Mouse (Mus musculus): ENCODE data around the gene Cers6. TPM values are rescaled to one million over a fixed set of nuclear protein-coding genes. Genes with fewer than 3 reads are reported as not detected.
A peak's percentile ranks its signal among the peaks of the same experiment; 100 is the strongest.

Gene Cers6
- total RNA-seq, 2 experiments from 2014 or later, result 28.8 to 78.2 TPM

DNA sequence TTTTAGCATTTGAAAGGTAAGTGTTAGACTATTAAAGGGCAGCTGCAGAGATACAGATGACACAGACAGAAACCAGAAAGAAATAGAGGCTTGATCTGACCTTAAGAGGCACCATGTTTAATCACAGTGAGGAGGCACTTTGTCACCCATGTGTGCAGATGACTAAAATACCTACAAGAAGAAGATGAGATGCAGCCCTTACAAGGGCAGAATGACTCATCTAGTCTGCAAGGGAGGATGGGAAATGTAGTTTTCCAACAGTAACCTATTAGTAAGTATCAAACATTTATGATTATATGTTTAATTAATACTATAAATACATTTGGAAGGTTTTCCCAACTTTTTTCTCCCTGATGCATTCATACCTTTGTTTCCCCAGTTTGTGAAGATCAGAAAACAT lies 54.5 kb downstream of the Cers6 start:
- ATAC-seq (replicated peaks; ENCODE audit: poor library complexity), result no peak

DNA sequence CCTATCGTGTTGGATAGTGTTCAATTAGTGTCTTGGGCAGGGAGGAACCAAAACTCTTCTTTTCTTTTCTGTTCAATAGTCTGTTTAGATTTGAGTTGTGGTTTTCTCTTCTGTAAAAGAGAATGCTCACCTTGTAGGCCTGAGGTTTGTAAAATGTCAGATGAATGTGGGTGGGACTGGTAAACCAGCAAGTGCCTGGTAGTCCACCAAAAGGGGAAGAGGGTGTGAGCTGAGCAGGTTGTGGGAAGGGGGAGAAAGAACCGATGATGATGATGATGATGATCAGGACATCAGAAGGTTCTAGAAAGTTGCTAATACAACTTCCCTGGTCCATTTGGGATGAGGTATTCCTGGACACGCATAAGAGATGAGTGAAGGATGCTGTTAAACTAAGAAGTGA lies 55.1 kb downstream of the Cers6 start:
- peak; percentile 51 for ATAC-seq (replicated peaks; ENCODE audit: poor library complexity)

DNA sequence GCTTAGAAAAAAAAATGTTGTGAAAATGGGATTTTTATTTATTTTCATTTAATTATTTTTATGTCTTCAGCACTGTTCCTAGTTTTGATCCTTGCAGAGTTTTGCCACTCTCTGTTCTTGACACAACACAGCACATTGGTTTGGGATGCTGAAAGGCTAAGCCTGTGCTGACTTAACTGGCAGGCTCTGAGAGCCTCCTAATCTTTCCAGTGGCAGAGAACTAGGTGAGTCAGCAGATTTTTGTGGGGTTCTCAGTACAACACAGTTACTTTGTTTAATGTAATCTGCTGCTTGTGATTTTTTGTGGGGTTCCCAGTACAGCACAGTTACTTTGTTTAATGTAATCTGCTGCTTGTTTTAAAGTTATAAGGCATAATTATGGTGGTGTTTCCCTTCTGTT lies 55.8 kb downstream of the Cers6 start:
- peak; percentile 73 for ATAC-seq (replicated peaks; ENCODE audit: poor library complexity)

DNA sequence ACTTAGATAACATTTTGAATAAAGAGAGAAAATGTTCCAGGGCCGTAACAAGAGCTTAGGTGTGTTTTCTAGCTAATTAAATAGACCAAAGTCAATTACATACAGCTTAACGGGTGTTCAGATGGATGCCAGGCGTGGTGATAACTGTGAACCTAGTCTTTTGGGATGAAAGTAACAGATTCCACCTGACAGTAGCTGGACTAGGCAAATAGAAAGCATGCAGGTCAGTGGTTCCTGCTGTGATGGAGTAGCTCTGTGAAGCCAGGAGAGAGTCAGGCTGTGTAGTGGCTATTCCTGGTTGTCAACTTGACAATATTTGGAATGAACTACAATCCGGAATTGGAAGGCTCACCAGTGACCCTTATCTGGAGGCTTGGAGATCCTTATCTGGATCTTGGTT lies 56.3 kb downstream of the Cers6 start:
- ATAC-seq (replicated peaks; ENCODE audit: poor library complexity), result no peak

DNA sequence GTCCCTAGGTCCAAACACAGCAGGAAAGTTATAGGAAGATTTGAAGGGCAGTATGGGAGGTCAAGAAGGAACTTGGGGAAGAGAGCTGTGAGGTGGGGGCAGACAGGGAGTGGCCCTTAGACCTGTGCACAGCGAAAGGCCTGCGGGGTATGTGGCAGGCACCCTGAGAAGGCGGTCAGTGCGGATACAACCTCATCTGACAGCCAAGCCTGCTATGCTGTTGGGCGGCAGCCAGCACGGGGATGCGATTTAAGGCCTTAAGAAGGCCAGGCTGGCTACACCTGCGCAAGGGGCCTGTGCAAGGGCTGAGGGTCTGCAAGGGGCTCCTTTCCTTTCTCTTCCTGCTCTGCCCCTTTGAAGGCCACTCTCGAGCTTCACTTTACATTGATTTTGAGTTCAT lies 63.1 kb downstream of the Cers6 start:
- ATAC-seq (replicated peaks; ENCODE audit: poor library complexity), result no peak

DNA sequence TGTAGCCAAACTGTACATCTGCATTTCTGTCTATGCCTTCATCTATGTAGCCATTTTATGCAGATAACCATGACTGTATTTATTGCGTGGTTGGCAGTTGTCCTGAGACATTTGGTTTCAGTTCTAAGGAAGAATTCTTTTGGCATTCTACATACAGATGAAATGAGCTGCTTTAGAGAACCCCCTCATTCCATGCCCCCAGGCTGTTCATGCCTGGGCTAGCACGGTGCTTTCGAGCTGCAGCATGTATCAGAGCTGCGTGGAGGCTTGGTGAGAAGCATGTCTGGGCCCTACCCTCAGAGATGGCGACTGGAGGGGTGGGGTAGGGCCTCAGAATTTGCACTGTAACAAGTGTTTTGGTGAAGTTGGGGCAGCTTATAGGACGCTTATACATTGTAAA lies 64.3 kb downstream of the Cers6 start:
- no peak for ATAC-seq (replicated peaks; ENCODE audit: poor library complexity)

DNA sequence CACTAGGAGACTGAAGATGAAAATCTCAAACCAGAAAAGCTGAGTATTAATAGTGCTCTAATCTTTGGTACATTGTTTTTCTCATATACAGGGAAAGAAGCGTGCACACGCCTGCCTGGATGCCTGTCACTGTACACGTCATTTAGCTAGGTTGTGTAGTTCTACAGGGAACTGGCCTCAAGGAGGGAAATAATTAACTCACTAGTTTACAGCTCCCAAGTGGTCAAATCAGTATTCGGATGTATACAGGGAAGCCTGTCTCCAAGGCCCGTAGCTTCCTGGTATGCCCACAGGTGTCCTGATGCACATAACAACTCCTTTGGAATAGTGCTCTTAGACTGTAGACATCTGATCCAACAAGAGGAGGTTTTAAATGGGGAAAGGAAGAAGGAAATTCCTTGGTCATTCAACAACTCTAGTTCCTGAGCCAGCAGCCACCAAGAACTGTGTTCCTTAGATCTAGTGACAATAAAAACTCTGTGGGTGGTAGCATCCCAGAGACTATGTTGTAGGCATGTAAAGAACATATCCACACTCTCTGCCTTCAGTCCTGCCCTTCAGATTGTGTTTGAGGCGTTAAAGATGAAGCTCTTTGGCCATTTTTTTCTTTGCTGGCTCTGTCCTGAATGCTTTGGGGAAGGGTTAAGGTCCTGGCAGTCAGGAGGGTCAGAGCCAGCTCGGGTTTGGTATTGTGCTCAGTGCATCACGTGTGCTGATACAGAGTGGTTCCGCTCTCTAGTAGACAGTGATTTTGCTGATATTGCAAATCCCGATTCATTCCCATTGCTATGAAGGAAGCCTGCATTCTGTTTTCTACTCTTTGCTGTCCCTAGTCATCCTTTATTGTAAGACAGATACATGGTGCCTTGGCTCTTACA lies 65.9 kb downstream of the Cers6 start:
- no peak for ATAC-seq (replicated peaks; ENCODE audit: poor library complexity)

DNA sequence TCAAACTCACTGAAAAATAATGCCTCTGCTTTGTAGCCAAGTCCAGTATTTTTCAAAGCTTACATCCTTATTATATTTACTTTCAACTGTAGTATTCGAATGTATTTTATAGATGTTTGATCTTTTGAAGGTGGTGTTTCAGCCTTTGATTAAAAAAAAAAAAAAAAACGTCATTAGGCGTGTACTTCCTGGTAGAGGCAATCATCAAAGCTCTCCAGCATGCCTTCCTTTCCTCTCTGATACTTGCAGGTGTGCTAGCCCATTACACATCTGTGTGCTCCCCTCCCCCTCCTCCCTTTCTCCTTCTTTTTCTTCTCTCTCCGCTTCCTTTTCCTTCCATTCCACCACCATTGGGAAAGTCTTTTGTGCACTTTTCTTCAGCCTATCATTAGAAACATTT lies 71.0 kb downstream of the Cers6 start:
- ATAC-seq (replicated peaks; ENCODE audit: poor library complexity), result no peak

DNA sequence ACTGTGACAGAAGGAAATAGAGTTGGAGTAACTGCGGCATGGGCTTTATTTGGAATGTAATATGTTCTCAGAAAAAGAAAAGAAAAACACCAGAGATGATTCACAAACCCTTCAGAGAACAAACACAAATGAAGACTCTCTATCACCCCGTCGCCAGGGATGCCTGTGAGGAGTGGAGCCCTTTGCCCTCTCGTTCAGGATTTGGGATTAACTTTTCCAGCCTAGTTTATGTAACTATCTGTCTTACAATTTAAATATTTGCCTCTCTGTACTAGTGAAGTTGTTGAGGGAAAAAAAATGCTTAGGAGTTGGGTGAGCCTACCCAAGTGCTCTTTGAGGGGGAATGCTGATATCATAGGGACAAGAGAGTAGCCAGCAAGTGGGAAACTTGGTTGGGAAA lies 71.4 kb downstream of the Cers6 start:
- no peak for ATAC-seq (replicated peaks; ENCODE audit: poor library complexity)

DNA sequence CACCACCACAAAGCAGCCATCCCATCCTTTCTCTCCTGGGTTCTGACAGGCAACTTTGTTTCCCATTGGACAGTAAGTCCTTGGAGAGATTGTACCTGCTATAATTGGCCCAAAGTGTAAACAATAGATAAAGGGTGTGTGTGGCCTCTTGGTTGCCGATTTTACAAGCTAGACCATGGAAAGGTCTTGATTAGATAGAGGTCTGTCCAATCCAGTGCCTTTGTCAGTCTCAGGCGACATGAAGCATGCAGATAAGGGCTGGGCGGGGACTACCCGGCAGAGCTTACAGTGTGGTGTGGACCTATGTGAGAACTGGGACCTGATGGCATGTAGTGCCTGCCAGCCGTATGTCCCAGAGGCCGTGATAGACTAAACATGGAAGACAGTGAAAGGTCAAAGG lies 73.4 kb downstream of the Cers6 start:
- peak; percentile 86 for ATAC-seq (replicated peaks; ENCODE audit: poor library complexity)

DNA sequence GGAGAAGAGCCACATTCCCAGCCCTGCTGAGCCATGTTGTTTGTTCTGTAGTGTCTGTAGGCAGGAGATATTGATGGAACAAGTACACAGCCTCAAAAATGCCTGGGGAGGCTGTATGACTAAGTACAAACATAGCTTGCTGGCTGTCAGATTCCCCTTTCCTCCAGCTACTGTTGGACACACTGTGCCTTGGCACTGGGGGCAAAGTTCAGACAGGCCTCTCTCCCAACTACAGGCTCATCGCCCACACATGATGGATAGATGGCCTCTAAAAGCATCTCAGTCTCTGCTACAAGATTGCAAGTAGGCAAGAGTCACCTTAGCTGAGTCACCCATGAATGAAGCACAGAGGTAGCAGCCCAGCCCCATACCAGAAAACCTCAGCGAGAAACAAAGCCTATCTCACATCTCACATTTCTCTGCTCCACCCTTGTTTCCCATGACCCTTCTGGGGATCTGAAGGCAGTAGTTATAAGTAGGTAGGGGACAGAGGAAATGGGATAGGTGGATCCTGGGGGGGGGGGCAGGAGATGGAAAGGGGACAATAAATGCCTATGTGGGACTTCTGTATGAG lies 74.6 kb downstream of the Cers6 start:
- 0 out of 2 replicates have a peak, but pooled peaks have one; percentile 19 for ATAC-seq (replicated peaks; ENCODE audit: poor library complexity)

DNA sequence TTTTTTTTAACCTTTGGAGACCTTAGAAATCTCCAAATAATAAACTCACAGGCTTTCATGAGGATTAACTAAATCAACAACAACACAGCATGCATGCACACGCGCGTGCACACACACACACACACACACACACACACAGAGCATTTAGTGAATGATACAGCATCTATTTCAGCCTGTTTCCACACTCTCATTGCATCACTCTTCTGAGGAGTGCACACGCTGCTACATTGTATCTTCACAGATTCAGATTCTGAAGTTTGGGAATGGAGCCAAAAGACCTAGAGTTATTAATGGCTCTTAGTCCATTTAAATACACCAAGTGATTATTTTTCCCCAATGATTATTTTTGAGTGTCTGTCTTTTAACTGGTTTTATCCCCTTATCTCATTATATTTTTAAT lies 75.5 kb downstream of the Cers6 start:
- ATAC-seq (replicated peaks; ENCODE audit: poor library complexity), result peak; percentile 55

DNA sequence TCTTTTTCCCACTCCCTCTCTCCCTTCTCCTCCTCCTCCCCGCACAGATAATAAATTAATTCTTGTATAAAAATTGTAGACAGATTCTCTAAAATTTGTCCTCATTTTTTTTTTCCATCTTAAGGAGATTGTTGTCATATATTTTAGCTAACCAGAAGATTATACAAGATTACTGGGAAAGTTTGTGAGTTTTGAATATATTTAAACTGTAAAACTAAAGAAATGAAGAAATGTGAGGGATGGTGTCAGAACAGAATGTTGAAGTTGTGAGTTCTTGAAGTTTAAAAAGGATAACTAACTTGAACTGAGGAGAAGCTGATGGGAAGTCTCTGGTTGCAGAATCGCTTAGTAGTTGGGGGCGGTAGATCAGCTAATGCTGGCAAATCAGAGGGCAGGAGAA lies 76.6 kb downstream of the Cers6 start:
- ATAC-seq (replicated peaks; ENCODE audit: poor library complexity), result no peak

DNA sequence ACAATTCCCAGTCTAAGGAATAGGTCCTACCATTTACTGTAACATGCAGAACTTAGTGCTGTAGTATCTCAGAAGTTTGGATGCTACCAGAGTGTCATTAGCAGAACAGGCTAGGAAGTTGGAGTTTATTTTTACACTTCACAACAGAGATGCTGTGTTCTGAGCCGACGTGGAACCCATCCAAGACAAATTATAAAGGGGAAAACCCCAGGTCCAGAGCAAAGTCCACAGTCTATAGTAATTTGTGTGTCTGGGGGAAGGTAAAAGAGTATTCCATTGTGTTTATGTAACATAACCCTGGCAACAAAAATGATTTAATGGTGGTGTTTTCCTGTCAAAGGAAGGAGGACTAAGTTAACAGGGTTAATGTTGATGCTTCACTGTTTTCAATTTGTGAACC lies 83.7 kb downstream of the Cers6 start:
- no peak for ATAC-seq (replicated peaks; ENCODE audit: poor library complexity)

DNA sequence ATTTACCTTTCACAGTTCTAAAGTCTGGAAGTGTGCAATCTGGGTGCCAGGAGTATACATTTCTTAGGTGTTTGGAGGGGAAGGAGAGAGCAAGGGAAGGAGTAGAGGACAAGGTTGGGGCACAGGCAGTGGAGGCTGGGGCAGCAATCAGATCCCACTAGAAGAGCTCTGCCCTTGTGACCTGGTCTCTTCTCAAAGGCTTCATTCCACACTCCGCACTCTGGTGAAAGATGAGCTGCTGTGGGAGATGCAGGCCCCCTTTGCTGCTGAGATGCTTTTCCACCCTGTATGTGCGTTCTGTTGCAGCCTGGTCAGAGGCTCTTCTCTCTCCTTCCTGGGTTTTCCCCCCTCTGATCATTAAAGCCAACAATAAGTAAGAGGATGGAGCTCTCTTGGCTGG lies 84.7 kb downstream of the Cers6 start:
- no peak for ATAC-seq (replicated peaks; ENCODE audit: poor library complexity)

DNA sequence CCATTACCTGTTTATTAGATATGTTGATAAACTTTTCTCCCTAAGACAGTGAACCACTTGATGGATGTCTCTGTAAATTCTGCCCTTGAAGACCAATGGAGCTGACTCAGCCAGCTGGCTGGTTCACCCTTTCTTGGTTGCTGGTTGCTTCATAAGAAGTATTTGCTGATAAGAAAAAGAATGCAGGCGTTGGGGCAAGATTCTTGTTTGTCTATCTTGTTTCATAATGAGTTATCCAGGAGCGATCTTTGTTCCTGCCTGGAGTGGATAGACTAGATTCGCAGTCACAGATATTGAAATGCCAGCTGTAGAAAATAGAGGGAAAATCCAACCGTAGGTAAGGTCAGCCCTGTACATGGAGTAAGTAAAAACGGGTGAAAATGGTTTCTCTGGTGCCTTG lies 85.6 kb downstream of the Cers6 start:
- ATAC-seq (replicated peaks; ENCODE audit: poor library complexity), result no peak

DNA sequence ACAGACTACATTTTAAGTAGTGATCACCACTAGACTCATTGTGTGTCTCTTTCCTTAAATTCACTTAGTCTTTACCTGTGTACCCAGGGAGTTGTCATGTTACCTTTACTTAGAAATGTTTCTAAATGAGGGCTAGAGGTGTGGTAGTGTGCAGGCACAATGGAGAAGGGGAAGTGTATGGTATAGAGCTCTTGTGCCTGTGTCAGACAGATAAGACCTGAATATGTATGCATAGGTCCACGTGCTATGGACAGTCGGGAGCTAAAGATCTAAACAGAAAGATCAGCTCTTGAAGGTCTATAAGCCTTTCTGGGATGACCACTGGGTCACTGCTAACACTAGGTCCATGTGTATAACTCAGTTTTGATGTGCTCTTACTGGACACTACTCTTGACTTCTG lies 87.9 kb downstream of the Cers6 start:
- peak; percentile 83 for ATAC-seq (replicated peaks; ENCODE audit: poor library complexity)

DNA sequence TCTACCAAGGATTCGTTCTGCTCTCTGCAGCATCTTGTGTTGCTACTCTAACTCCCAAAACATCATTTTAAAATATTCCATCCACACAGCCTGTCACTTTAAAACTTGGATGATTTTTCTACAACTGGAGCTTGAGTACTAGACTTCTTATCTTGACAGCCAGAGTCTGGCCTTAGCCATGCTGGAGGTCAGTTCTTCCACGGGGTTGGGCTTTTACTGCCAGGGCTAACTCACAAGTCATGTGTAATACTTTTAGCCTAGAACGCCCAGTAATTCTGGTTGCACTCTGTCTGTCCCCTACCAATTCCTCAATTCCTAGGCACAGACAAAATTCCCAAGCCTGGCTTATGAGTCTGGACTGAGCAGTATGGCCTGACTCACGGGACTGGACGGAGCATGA lies 88.5 kb downstream of the Cers6 start:
- ATAC-seq (replicated peaks; ENCODE audit: poor library complexity), result no peak

DNA sequence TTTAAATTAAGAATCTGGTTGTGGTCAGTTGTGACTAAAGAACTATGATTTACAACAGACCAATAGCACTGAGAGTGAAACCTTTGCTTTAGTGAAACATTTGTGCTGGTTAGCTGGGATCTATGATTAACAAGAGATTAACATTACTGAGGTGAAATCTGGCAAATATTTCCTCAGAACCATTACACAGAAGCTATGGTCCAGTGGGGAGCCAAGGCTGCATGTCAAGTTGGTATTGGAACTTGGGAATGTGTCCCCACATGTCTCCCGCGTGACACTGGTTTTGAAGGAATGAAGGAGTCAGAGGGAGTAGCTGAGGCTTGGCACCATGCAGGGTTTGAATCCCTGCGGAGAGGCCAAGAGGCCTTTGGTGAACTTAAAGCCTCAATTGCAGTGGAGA lies 90.5 kb downstream of the Cers6 start:
- ATAC-seq (replicated peaks; ENCODE audit: poor library complexity), result no peak

DNA sequence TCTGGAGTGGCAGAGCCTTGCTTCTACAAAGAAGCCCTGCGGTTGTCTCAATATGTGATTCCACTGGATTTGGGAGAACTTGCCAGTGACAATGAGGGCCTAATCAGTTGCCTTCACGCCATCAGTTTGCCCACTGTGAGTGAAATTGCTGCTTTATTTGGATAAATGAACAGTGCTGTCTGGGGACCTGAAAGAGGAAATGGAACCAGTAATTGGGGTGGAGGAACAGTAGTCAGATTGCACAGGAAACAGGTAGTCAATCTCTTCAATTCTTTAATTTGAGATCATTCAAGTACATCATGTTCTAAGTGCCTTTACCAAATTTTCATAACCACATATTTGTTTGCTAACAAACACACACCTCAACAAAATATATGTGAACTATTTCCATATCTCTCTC lies 92.4 kb downstream of the Cers6 start:
- peak; percentile 51; the same call in 1 of the 2 replicates for ATAC-seq (replicated peaks; ENCODE audit: poor library complexity)

DNA sequence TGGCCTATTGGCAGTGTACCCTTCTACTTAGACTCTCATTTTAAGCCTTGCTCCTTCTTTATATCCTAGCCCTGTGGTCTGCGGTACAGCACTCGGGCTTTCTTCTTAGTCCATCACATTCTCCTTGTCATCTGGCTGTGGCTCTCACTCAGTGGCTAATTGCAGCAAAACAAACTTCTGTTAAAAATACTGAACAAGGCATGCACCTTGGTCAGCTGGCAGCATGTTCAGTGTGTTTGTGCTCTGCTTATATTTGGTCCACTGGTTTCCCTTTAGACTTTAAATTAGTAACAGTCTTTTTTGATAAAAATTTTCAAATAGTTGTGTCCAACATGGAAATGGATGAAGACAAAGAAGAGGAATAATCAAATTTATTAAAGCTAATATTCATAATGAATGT lies 94.3 kb downstream of the Cers6 start:
- no peak for ATAC-seq (replicated peaks; ENCODE audit: poor library complexity)

DNA sequence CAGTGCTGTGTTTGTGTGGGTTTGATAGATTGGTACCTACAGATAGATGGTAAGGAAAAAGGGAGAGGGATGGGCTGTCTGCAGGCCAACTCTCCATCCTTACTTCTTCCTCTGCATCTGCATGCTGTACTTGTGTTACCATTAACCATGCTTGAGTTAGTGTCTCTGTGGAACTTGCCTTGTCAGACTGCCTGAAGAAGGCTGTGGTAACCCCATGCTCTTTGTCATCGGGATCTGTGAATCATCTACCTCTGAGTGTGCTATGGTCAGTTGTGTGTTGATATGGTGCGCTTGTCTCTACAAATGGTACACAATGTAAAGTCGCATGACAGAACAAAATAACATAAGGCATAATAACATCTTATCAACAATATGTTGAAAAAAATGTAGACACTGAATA lies 94.9 kb downstream of the Cers6 start:
- no peak for ATAC-seq (replicated peaks; ENCODE audit: poor library complexity)

DNA sequence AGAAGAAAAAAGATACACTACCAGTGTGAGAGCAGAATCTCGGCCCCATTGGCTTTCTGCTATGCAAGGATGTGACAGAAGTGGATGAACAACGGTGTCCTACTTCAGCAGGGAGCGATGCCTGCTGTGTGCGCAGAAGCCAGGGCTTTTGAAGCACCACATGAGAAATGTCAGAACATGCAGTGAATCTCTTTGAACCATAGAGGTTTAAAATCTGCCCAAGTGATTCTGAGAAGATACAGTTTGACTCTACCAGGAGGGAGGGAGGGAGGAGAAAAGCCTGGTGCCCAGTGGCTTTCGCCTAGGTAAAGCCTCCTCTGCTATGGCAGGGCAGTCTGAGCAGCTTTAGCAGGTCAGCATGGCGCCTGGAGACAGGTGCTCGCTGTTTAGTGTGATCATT lies 96.6 kb downstream of the Cers6 start:
- ATAC-seq (replicated peaks; ENCODE audit: poor library complexity), result no peak

Measured in megakaryocyte progenitor cell, adult 5-6 weeks (primary cell).